Mouse (Mus musculus) liver, postnatal 0 days (tissue): ENCODE data around the gene Gabarap. TPM values are rescaled to one million over a fixed set of nuclear protein-coding genes. Genes with fewer than 3 reads are reported as not detected.

Source experiments
- ATAC-seq: fragments of 200-750 bp; cut with Nextera tagmentation; 2 replicates; pipeline ENCODE4 v1.8.0; 2017; ENCODE audit warnings: mild to moderate bottlenecking, moderate library complexity
- DNase-seq: peaks from one replicate; pipeline ENCODE4 v3.0.0-alpha.2; 2016
- H3K27ac ChIP-seq: fragments of 300-500 bp; sonication (generic); 2 replicates; pipeline ENCODE4 v1.5.1; 2014; ENCODE audit warnings: antibody characterized with exemption, moderate library complexity, mild to moderate bottlenecking, low read depth
- H3K27me3 ChIP-seq: fragments of 300-500 bp; sonication (generic); 2 replicates; pipeline ENCODE4 v1.6.1; 2014; ENCODE audit warnings: low read length, control low read depth, mixed read lengths; ENCODE audit not compliant: insufficient read depth
- H3K36me3 ChIP-seq: fragments of 300-500 bp; sonication (generic); replicated peaks from 2 replicates; pipeline ENCODE4 v1.6.1; 2014; ENCODE audit warnings: mild to moderate bottlenecking, control low read depth, low read length, moderate library complexity, mixed read lengths; ENCODE audit not compliant: insufficient read depth
- H3K4me1 ChIP-seq: fragments of 300-500 bp; sonication (generic); 2 replicates; pipeline ENCODE4 v1.6.1; 2014; ENCODE audit warnings: antibody characterized with exemption, mild to moderate bottlenecking, control low read depth; ENCODE audit not compliant: insufficient read depth
- H3K4me2 ChIP-seq: fragments of 300-500 bp; sonication (generic); 2 replicates; pipeline ENCODE4 v1.6.1; 2014; ENCODE audit warnings: low read depth, mild to moderate bottlenecking, low read length, moderate library complexity, mixed read lengths
- H3K4me3 ChIP-seq: fragments of 300-500 bp; sonication (generic); 2 replicates; pipeline ENCODE4 v1.5.1; 2014; ENCODE audit warnings: low read depth, low read length
- H3K9ac ChIP-seq: fragments of 300-500 bp; sonication (generic); replicated peaks from 2 replicates; pipeline ENCODE4 v1.6.1; 2014; ENCODE audit warnings: mild to moderate bottlenecking, moderate library complexity
- H3K9me3 ChIP-seq: fragments of 300-500 bp; sonication (generic); 2 replicates; pipeline ENCODE4 v1.6.1; 2016; ENCODE audit warnings: mild to moderate bottlenecking, control low read depth, low read length, mixed read lengths
- CTCF ChIP-seq: sonication (generic); IDR thresholded peaks from 2 replicates; pipeline ENCODE4 v1.5.1; 2016; ENCODE audit warnings: antibody characterized with exemption, low read depth
- EP300 ChIP-seq: IDR thresholded peaks from 2 replicates; pipeline ENCODE4 v1.6.1; 2016; ENCODE audit warnings: antibody characterized with exemption, low read depth, mild to moderate bottlenecking
- WGBS: fragments of 180-500 bp; shearing (Covaris S2); extraction: QIAGEN DNeasy Blood & Tissue Kit; methylation state at CpG from one replicate; pipeline ENCODE4 v1.1.7; 2014; ENCODE audit not compliant: insufficient replicate concordance; 5-methylcytosine and 5-hydroxymethylcytosine counted together
- polyA plus RNA-seq: library from polyadenylated mRNA; unstranded; fragments of >200 nt; fragmentation: Nextera tagmentation; extraction: Ambion mirVana; gene quantifications from 2 replicates; pipeline ENCODE4 v1.2.1, GENCODE M21; 2015

Gabarap gene
- polyA plus RNA-seq, 1 experiment from 2014 or later: 305 TPM

- H3K36me3 ChIP-seq: peaks cover 40% of the 10 kb centered on the region
- TF ChIP-seq EP300: peak; percentile 66
- TF ChIP-seq CTCF: peak; percentile 65
- ATAC-seq (peak; percentile 75), DNase-seq (peak; percentile 97)
- H3K27ac ChIP-seq: peak within 1 kb of the TSS; percentile 98
- H3K27me3 ChIP-seq: no peaks in the 10 kb centered on the region
- peak within 1 kb of the TSS; percentile 98 for H3K4me3 ChIP-seq
- peak within 1 kb of the TSS; percentile 86 for H3K4me2 ChIP-seq
- H3K4me1 ChIP-seq: peaks cover 33% of the 10 kb centered on the region
- under 1% methylated on average over 36 of the region's 36 CpGs for WGBS
- H3K9ac ChIP-seq: peak within 1 kb of the TSS; percentile 99
- no peaks in the 10 kb centered on the region for H3K9me3 ChIP-seq
Measured at GRCm38 (mm10) chr11:69995391-69995960, 4.5 kb downstream of the Gabarap start, which contains the start of gene Phf23. Gene Phf23, plus strand, starts transcription at chr11:69995777.

GRCm38 (mm10) chr11:69996161-69997061 is 5.5 kb downstream of the Gabarap start:
- Histone ChIP-seq H3K4me1 (peaks cover 37% of the 10 kb centered on the region), H3K27ac (peak overlapping the region; percentile 98), H3K9me3 (no peaks in the 10 kb centered on the region), H3K4me3 (peak overlapping the region; percentile 98), H3K9ac (peak overlapping the region; percentile 99), H3K36me3 (peaks cover 40% of the 10 kb centered on the region), H3K4me2 (peak overlapping the region; percentile 86), H3K27me3 (no peaks in the 10 kb centered on the region)
- DNase-seq (peak; percentile 73), ATAC-seq (peak; percentile 14)
- no peak for TF ChIP-seq EP300
- under 1% methylated on average over 62 of the region's 66 CpGs for WGBS

GRCm38 (mm10) chr11:69997070-69997509 is 6.1 kb downstream of the Gabarap start:
- H3K9me3 ChIP-seq: no peaks in the 10 kb centered on the region
- peak overlapping the region; percentile 99 for H3K9ac ChIP-seq
- no peaks in the 10 kb centered on the region for H3K27me3 ChIP-seq
- peaks cover 40% of the 10 kb centered on the region for H3K36me3 ChIP-seq
- under 1% methylated on average over 26 of the region's 44 CpGs for WGBS
- peak overlapping the region; percentile 98 for H3K27ac ChIP-seq
- ATAC-seq (peak; percentile 61), DNase-seq (peak; percentile 97)
- peak overlapping the region; percentile 86 for H3K4me2 ChIP-seq
- no peak for TF ChIP-seq CTCF
- TF ChIP-seq EP300: no peak
- H3K4me3 ChIP-seq: peak overlapping the region; percentile 98
- H3K4me1 ChIP-seq: peaks cover 39% of the 10 kb centered on the region

GRCm38 (mm10) chr11:69998567-69999491 is 7.9 kb downstream of the Gabarap start:
- Histone ChIP-seq H3K36me3 (peaks cover 35% of the 10 kb centered on the region), H3K4me2 (no peak overlapping the region), H3K27me3 (no peaks in the 10 kb centered on the region), H3K27ac (0 out of 2 replicates have a peak overlapping the region, but pooled peaks have one; percentile 16), H3K9ac (no peak overlapping the region), H3K4me1 (peaks cover 36% of the 10 kb centered on the region), H3K9me3 (no peaks in the 10 kb centered on the region), H3K4me3 (no peak overlapping the region)
- DNase-seq (no peak), ATAC-seq (no peak)
- WGBS: 88% methylated on average over 27 of the region's 27 CpGs
- TF ChIP-seq EP300 (no peak), CTCF (peak; percentile 51)

GRCm38 (mm10) chr11:69999666-70000065 is 8.7 kb downstream of the Gabarap start:
- DNase-seq (no peak), ATAC-seq (no peak)
- Histone ChIP-seq H3K4me3 (no peak overlapping the region), H3K27me3 (no peaks in the 10 kb centered on the region), H3K4me2 (no peak overlapping the region; the same call in 1 of the 2 replicates), H3K9me3 (no peaks in the 10 kb centered on the region), H3K4me1 (peaks cover 29% of the 10 kb centered on the region), H3K9ac (no peak overlapping the region), H3K27ac (0 out of 2 replicates have a peak overlapping the region, but pooled peaks have one; percentile 23), H3K36me3 (peaks cover 27% of the 10 kb centered on the region)
- TF ChIP-seq CTCF (no peak), EP300 (no peak)
- 77% methylated on average over 8 of the region's 8 CpGs for WGBS
